ENCODE assay signal across 8 mouse cellular contexts in the genomic region with DNA sequence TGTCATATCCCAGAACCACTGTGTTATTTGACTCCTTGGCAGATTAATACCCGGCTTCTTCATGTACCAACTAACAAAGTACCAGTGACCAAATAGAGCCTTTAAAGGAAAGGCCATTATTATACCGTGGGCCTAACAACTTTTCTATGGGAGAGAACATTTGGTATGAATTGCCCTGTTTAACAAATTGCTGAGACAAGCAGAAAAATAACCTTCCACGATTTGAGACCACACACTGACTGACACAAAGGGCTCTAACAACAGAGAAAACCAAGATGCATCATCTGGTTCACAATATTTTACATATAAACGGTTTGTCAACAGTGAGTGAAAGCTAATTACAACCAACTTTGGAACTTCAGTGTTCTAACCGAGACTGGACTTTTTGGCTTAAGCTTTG. TPM values are rescaled to one million over a fixed set of nuclear protein-coding genes. Genes with fewer than 3 reads are reported as not detected.
DNase-seq lines count a peak whose midpoint lies in the region; ATAC-seq and TF ChIP-seq lines count a peak whose summit lies in the region.

No protein-coding gene starts in this region.

- peak overlapping the region; percentile 97 for H3K9ac ChIP-seq in heart, embryonic 15.5 days
- H3K9ac ChIP-seq in MEL (ENCODE audit: control insufficient read depth, low read depth, low read length, poor library complexity, severe bottlenecking), result peak overlapping the region; percentile 85
- peak overlapping the region; percentile 83 for H3K9ac ChIP-seq in forebrain, embryonic 16.5 days (replicated peaks; ENCODE audit: low read depth, low read length)

- intact Hi-C loops in heart, postnatal 14 days (cut with DNase I), result loop anchor here (5.0 kb wide), 1 partner anchor 81 kb away; no protein-coding TSS in a partner anchor

- peak overlapping the region; percentile 93 for H3K4me3 ChIP-seq in heart, embryonic 15.5 days
- peak overlapping the region; percentile 85 to 95 for H3K4me3 ChIP-seq in MEL (ENCODE audit: control insufficient read depth in 1 of 2, insufficient read depth in 1 of 2, low read depth in 2 of 2, low read length in 2 of 2)
- peak overlapping the region; percentile 62 for H3K4me3 ChIP-seq in forebrain, embryonic 16.5 days (replicated peaks; ENCODE audit: low read length)

- H3K79me2 ChIP-seq in MEL (ENCODE audit: control insufficient read depth, insufficient read depth, low read length, poor library complexity), result peaks cover 8% of the 10 kb centered on the region

- TF ChIP-seq CTCF in MEL (IDR thresholded peaks at IDR 0.05 in 2 of 3, conservative IDR thresholded peaks at IDR 0.05 in 1 of 3; ENCODE audit: control insufficient read depth in 1 of 3, insufficient read depth in 1 of 3, low read depth in 2 of 3, low read length in 3 of 3, poor library complexity in 1 of 3, severe bottlenecking in 1 of 3), result no peak

- no peak for DNase-seq in heart, postnatal 14 days
- DNase-seq in MEL (ENCODE audit: low read depth, low spot score), result peak; percentile 37
- DNase-seq in spleen, postnatal 10 days (ENCODE audit: low spot score in 2 of 2), result no peak
- DNase-seq in yolk sac, embryonic 10.5 days (ENCODE audit: low spot score), result no peak
- no peak for DNase-seq in frontal cortex, postnatal 10 days (ENCODE audit: low spot score in 2 of 2)

- peaks cover 12% of the 10 kb centered on the region for H3K36me3 ChIP-seq in heart, embryonic 15.5 days
- peaks cover 0 to 8% of the 10 kb centered on the region in 2 experiments; a peak in 3 of 4 replicates for H3K36me3 ChIP-seq in MEL (ENCODE audit: control insufficient read depth in 1 of 2, insufficient read depth in 2 of 2, low read length in 2 of 2)
- H3K36me3 ChIP-seq in forebrain, embryonic 16.5 days (ENCODE audit: control insufficient read depth, insufficient read depth), result peaks cover 6% of the 10 kb centered on the region; the same call in 1 of the 2 replicates

- no peaks in the 10 kb centered on the region for H3K9me3 ChIP-seq in heart, embryonic 15.5 days (replicated peaks)
- H3K9me3 ChIP-seq in MEL (replicated peaks; ENCODE audit: insufficient read depth, low read length), result no peaks in the 10 kb centered on the region
- H3K9me3 ChIP-seq in forebrain, embryonic 16.5 days (ENCODE audit: control insufficient read depth, low read length), result no peaks in the 10 kb centered on the region

- H3K4me1 ChIP-seq in heart, embryonic 15.5 days (replicated peaks), result peaks cover 16% of the 10 kb centered on the region
- H3K4me1 ChIP-seq in MEL (ENCODE audit: control insufficient read depth in 1 of 2, insufficient read depth in 2 of 2, low read length in 2 of 2), result peaks cover 0 to 2% of the 10 kb centered on the region in 2 experiments; a peak in 1 of 4 replicates
- H3K4me1 ChIP-seq in forebrain, embryonic 16.5 days (replicated peaks; ENCODE audit: control insufficient read depth, insufficient read depth, low read length), result peaks cover 17% of the 10 kb centered on the region

- TF ChIP-seq POLR2A in MEL (IDR thresholded peaks at IDR 0.05; ENCODE audit: control insufficient read depth in 1 of 2, insufficient read depth in 1 of 2, low read depth in 1 of 2, low read length in 2 of 2, poor library complexity in 1 of 2), result no peak

- ATAC-seq in heart, embryonic 15.5 days (replicated peaks; ENCODE audit: insufficient number of reproducible peaks, insufficient read depth, low FRiP score, low read depth), result no peak
- ATAC-seq in forebrain, embryonic 16.5 days, result no peak
- peak; percentile 11; the same call in 1 of the 2 replicates for ATAC-seq in megakaryocyte-erythroid progenitor cell, adult 5-6 weeks (replicated peaks; ENCODE audit: low FRiP score, low TSS enrichment, poor library complexity, severe bottlenecking)

- WGBS in heart, embryonic 15.5 days, result 19% methylated on average over 5 of the region's 5 CpGs
- 12% methylated on average over 5 of the region's 5 CpGs for WGBS in forebrain, embryonic 16.5 days

- TF ChIP-seq RAD21 in MEL (IDR thresholded peaks at IDR 0.05; ENCODE audit: low read depth, low read length), result no peak

- no peaks in the 10 kb centered on the region for H3K27me3 ChIP-seq in heart, embryonic 15.5 days
- no peaks in the 10 kb centered on the region for H3K27me3 ChIP-seq in MEL (ENCODE audit: control insufficient read depth in 1 of 2, insufficient read depth in 2 of 2, low read length in 2 of 2)
- H3K27me3 ChIP-seq in forebrain, embryonic 16.5 days (replicated peaks; ENCODE audit: control insufficient read depth, insufficient read depth, low read length), result no peaks in the 10 kb centered on the region

- TF ChIP-seq EP300 in MEL (IDR thresholded peaks at IDR 0.05; ENCODE audit: low read depth in 1 of 2, low read length in 2 of 2), result no peak

- H3K27ac ChIP-seq in heart, embryonic 15.5 days, result no peak overlapping the region
- no peak overlapping the region for H3K27ac ChIP-seq in MEL (ENCODE audit: control insufficient read depth, low read depth, low read length)
- H3K27ac ChIP-seq in forebrain, embryonic 16.5 days (ENCODE audit: low read length), result no peak overlapping the region; the same call in 1 of the 2 replicates

- H3K4me2 ChIP-seq in heart, embryonic 15.5 days, result peak overlapping the region; percentile 72
- H3K4me2 ChIP-seq in forebrain, embryonic 16.5 days (ENCODE audit: low read length), result peak overlapping the region; percentile 82

TF ChIP-seq in MEL, 35 proteins besides CTCF, POLR2A, EP300 and RAD21:
- TF ChIP-seq MAFK (IDR thresholded peaks at IDR 0.05; ENCODE audit: borderline replicate concordance, low read depth, low read length) (peak; percentile 91), NRF1 (IDR thresholded peaks at IDR 0.05; ENCODE audit: insufficient read depth, low read depth, low read length, poor library complexity, severe bottlenecking) (no peak)

RNA-seq across cellular contexts. Expression of gene Ei24, which starts 1.0 kb away (rescaled TPM):
- polyA plus RNA-seq in heart, embryonic 15.5 days (2015; fragmentation: Nextera tagmentation; extraction: Ambion mirVana), result 68.3 and 74.7 TPM in 2 replicates
- total RNA-seq in heart, postnatal 14 days (2021), result 10 to 100 TPM; 96.3 to 96.4 TPM
- 32.1 and 35.0 TPM in 2 replicates for total RNA-seq in MEL (2012; rRNA removed)
- polyA plus RNA-seq in MEL (2012; ENCODE audit: insufficient read depth in 1 of 2, insufficient read length in 2 of 2, low read depth in 1 of 2, low replicate concordance in 2 of 2, missing spikeins in 1 of 2), result 10 to 100 TPM in 1 of 2 experiments, not detected in 1; 59.7 TPM
- 125 TPM in 2 replicates for polyA plus RNA-seq in forebrain, embryonic 16.5 days (2015; fragmentation: Nextera tagmentation; extraction: Ambion mirVana)
- total RNA-seq in megakaryocyte-erythroid progenitor cell, adult 5-6 weeks (2014; fragmentation: Nextera tagmentation), result 34.9 and 60.8 TPM in 2 replicates
- 42.1 and 44.0 TPM in 2 replicates for total RNA-seq in megakaryocyte-erythroid progenitor cell, adult 5-6 weeks (2017)

RNA-seq across cellular contexts. Expression of gene Fez1, which starts 25.4 kb away (rescaled TPM):
- 1.9 and 5.0 TPM in 2 replicates for polyA plus RNA-seq in heart, embryonic 15.5 days (2015; fragmentation: Nextera tagmentation; extraction: Ambion mirVana)
- total RNA-seq in heart, postnatal 14 days (2021), result 1 to 10 TPM; 1.2 to 1.9 TPM
- not detected in 2 replicates for total RNA-seq in MEL (2012; rRNA removed)
- not detected for polyA plus RNA-seq in MEL (2012; ENCODE audit: insufficient read depth in 1 of 2, insufficient read length in 2 of 2, low read depth in 1 of 2, low replicate concordance in 2 of 2, missing spikeins in 1 of 2)
- 715 and 751 TPM in 2 replicates for polyA plus RNA-seq in forebrain, embryonic 16.5 days (2015; fragmentation: Nextera tagmentation; extraction: Ambion mirVana)
- total RNA-seq in megakaryocyte-erythroid progenitor cell, adult 5-6 weeks (2014; fragmentation: Nextera tagmentation), result not detected in 2 replicates
- total RNA-seq in megakaryocyte-erythroid progenitor cell, adult 5-6 weeks (2017), result not detected in 2 replicates

RNA-seq across cellular contexts. Expression of gene Stt3a, which starts 28.7 kb away (rescaled TPM):
- polyA plus RNA-seq in heart, embryonic 15.5 days (2015; fragmentation: Nextera tagmentation; extraction: Ambion mirVana), result 129 and 142 TPM in 2 replicates
- total RNA-seq in heart, postnatal 14 days (2021), result 10 to 100 TPM; 69.0 to 76.8 TPM
- 232 and 283 TPM in 2 replicates for total RNA-seq in MEL (2012; rRNA removed)
- 100 to 1,000 TPM; 142 to 174 TPM for polyA plus RNA-seq in MEL (2012; ENCODE audit: insufficient read depth in 1 of 2, insufficient read length in 2 of 2, low read depth in 1 of 2, low replicate concordance in 2 of 2, missing spikeins in 1 of 2)
- polyA plus RNA-seq in forebrain, embryonic 16.5 days (2015; fragmentation: Nextera tagmentation; extraction: Ambion mirVana), result 104 and 108 TPM in 2 replicates
- 168 and 186 TPM in 2 replicates for total RNA-seq in megakaryocyte-erythroid progenitor cell, adult 5-6 weeks (2014; fragmentation: Nextera tagmentation)
- total RNA-seq in megakaryocyte-erythroid progenitor cell, adult 5-6 weeks (2017), result 677 and 976 TPM in 2 replicates
